Mouse (Mus musculus): ENCODE measurements at regions not wholly inside any gene's neighbourhood (a gene's known extent, or its start where the extent isn't known, plus 50 kb on each side); places are given as distances from the start of the nearest gene placed in this dataset.

GRCm38 (mm10) chr7:69810873-69811272 is 555.7 kb downstream of the Nr2f2 start:
- Histone ChIP-seq H3K4me3 (ENCODE audit: low read depth, low read length) (no peak overlapping the region), H3K4me1 (ENCODE audit: control insufficient read depth, low read depth, low read length) (no peaks in the 10 kb centered on the region), H3K27ac (ENCODE audit: low read length) (no peak overlapping the region), H3K9ac (ENCODE audit: low read depth, low read length) (no peak overlapping the region), H3K9me3 (replicated peaks; ENCODE audit: control insufficient read depth, low read length) (no peaks in the 10 kb centered on the region), H3K4me2 (ENCODE audit: low read depth, low read length) (no peak overlapping the region), H3K36me3 (ENCODE audit: control insufficient read depth, insufficient read depth) (no peaks in the 10 kb centered on the region), H3K27me3 (ENCODE audit: control insufficient read depth, insufficient read depth, low read depth, low read length) (no peaks in the 10 kb centered on the region)
- no peak for ATAC-seq (ENCODE audit: low read depth)
- whole genome bisulfite sequencing (ENCODE audit: insufficient replicate concordance) = 18% methylated on average over 5 of the region's 5 CpGs

DNA sequence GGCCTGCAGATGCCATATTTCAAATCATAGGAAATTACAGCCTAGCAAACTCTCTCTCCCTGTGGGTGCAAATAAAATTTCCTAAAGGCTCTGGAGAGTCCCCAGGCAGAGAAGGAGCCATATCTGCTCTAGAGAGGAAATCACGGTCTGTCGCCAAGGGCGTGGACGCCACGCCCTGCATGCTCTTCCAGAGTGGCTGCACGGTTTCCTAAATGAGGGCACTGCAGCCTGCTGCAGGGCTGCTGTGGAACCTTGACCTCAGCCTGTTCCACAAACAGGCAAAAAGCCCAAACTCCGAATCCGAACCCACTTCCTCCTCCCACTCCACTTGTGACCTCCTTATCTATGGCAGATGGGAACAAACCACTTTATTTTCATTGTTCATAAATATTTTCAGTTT is 559.3 kb downstream of the Nr2f2 start:
- no peak overlapping the region for H3K9ac ChIP-seq (ENCODE audit: low read depth, low read length)
- H3K4me3 ChIP-seq (ENCODE audit: low read depth, low read length) = no peak overlapping the region
- H3K36me3 ChIP-seq (ENCODE audit: control insufficient read depth, insufficient read depth) = no peaks in the 10 kb centered on the region
- H3K27ac ChIP-seq (ENCODE audit: low read length) = no peak overlapping the region
- H3K4me2 ChIP-seq (ENCODE audit: low read depth, low read length) = no peak overlapping the region
- ATAC-seq (ENCODE audit: low read depth) = no peak
- H3K27me3 ChIP-seq (ENCODE audit: control insufficient read depth, insufficient read depth, low read depth, low read length) = no peaks in the 10 kb centered on the region
- no peaks in the 10 kb centered on the region for H3K4me1 ChIP-seq (ENCODE audit: control insufficient read depth, low read depth, low read length)
- H3K9me3 ChIP-seq (replicated peaks; ENCODE audit: control insufficient read depth, low read length) = no peaks in the 10 kb centered on the region
- WGBS (ENCODE audit: insufficient replicate concordance) = 39% methylated on average over 8 of the region's 8 CpGs

DNA sequence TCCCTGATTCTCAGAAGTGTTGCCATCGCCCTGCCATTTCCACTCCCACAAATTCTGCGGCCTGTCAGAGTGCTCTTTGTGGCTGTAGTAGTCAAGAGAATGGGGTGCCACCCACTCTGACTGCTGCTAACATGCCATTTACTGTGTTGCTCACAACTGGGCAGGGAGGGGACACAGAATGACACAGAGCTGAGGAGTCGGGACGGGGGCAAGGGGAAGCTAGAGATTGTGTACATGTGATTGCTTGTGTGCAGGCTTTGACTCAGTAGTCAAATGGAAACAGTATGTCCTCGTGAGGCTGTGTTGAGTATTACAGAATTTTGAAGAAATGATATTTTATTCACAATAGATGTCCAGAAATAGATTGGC is 595.6 kb downstream of the Nr2f2 start:
- Histone ChIP-seq H3K27me3 (ENCODE audit: control insufficient read depth, insufficient read depth, low read depth, low read length) (no peaks in the 10 kb centered on the region), H3K9me3 (replicated peaks; ENCODE audit: control insufficient read depth, low read length) (no peaks in the 10 kb centered on the region; the same call in 1 of the 2 replicates), H3K4me1 (ENCODE audit: control insufficient read depth, low read depth, low read length) (no peaks in the 10 kb centered on the region), H3K27ac (ENCODE audit: low read length) (no peak overlapping the region), H3K4me2 (ENCODE audit: low read depth, low read length) (no peak overlapping the region), H3K4me3 (ENCODE audit: low read depth, low read length) (no peak overlapping the region), H3K36me3 (ENCODE audit: control insufficient read depth, insufficient read depth) (no peaks in the 10 kb centered on the region), H3K9ac (ENCODE audit: low read depth, low read length) (no peak overlapping the region)
- no peak for ATAC-seq (ENCODE audit: low read depth)
- 53% methylated on average over 5 of the region's 5 CpGs for WGBS (ENCODE audit: insufficient replicate concordance)

GRCm38 (mm10) chr7:69770313-69770979 is 596.1 kb downstream of the Nr2f2 start:
- H3K4me1 ChIP-seq (ENCODE audit: control insufficient read depth, low read depth, low read length) = no peaks in the 10 kb centered on the region
- 60% methylated on average over 22 of the region's 22 CpGs for WGBS (ENCODE audit: insufficient replicate concordance)
- no peak overlapping the region for H3K4me2 ChIP-seq (ENCODE audit: low read depth, low read length)
- H3K9ac ChIP-seq (ENCODE audit: low read depth, low read length) = no peak overlapping the region
- no peaks in the 10 kb centered on the region for H3K27me3 ChIP-seq (ENCODE audit: control insufficient read depth, insufficient read depth, low read depth, low read length)
- no peaks in the 10 kb centered on the region; the same call in 1 of the 2 replicates for H3K9me3 ChIP-seq (replicated peaks; ENCODE audit: control insufficient read depth, low read length)
- no peak for ATAC-seq (ENCODE audit: low read depth)
- no peaks in the 10 kb centered on the region for H3K36me3 ChIP-seq (ENCODE audit: control insufficient read depth, insufficient read depth)
- H3K27ac ChIP-seq (ENCODE audit: low read length) = no peak overlapping the region
- H3K4me3 ChIP-seq (ENCODE audit: low read depth, low read length) = no peak overlapping the region

- H3K36me3 ChIP-seq (ENCODE audit: control insufficient read depth, insufficient read depth) = no peaks in the 10 kb centered on the region
- 53% methylated on average over 4 of the region's 4 CpGs for WGBS (ENCODE audit: insufficient replicate concordance)
- H3K9ac ChIP-seq (ENCODE audit: low read depth, low read length) = no peak overlapping the region
- no peak overlapping the region for H3K4me3 ChIP-seq (ENCODE audit: low read depth, low read length)
- no peaks in the 10 kb centered on the region; the same call in 1 of the 2 replicates for H3K9me3 ChIP-seq (replicated peaks; ENCODE audit: control insufficient read depth, low read length)
- H3K27ac ChIP-seq (ENCODE audit: low read length) = no peak overlapping the region
- ATAC-seq (ENCODE audit: low read depth) = no peak
- no peaks in the 10 kb centered on the region for H3K27me3 ChIP-seq (ENCODE audit: control insufficient read depth, insufficient read depth, low read depth, low read length)
- no peak overlapping the region for H3K4me2 ChIP-seq (ENCODE audit: low read depth, low read length)
- H3K4me1 ChIP-seq (ENCODE audit: control insufficient read depth, low read depth, low read length) = no peaks in the 10 kb centered on the region
Observed at GRCm38 (mm10) chr7:69766451-69766850, 600.1 kb downstream of the Nr2f2 start.

DNA sequence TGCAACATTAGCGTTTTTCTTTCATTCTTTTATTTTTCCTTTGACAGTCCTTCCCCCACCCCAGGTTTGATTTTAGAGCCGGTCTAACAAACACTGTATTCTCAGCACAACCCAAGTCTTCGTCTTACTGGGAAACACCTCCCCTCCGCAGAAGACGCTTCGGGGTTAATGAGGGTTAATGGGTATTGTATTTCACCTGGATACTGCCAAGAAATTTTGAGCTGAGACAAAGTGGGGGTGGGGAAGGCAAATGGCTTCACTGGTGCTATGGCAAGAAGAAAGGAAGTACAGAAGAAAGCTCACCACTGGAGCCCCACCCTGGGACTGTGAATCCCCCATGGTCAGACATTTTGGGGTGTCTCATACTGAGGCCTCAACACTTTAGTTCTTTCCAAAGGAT is 626.0 kb downstream of the Nr2f2 start:
- Histone ChIP-seq H3K4me2 (ENCODE audit: low read depth, low read length) (no peak overlapping the region), H3K36me3 (ENCODE audit: control insufficient read depth, insufficient read depth) (no peaks in the 10 kb centered on the region), H3K4me3 (ENCODE audit: low read depth, low read length) (no peak overlapping the region), H3K9ac (ENCODE audit: low read depth, low read length) (no peak overlapping the region), H3K4me1 (ENCODE audit: control insufficient read depth, low read depth, low read length) (no peaks in the 10 kb centered on the region), H3K27ac (ENCODE audit: low read length) (no peak overlapping the region), H3K27me3 (ENCODE audit: control insufficient read depth, insufficient read depth, low read depth, low read length) (no peaks in the 10 kb centered on the region), H3K9me3 (replicated peaks; ENCODE audit: control insufficient read depth, low read length) (no peaks in the 10 kb centered on the region)
- ATAC-seq (ENCODE audit: low read depth) = no peak
- WGBS (ENCODE audit: insufficient replicate concordance) = 63% methylated on average over 6 of the region's 6 CpGs

DNA sequence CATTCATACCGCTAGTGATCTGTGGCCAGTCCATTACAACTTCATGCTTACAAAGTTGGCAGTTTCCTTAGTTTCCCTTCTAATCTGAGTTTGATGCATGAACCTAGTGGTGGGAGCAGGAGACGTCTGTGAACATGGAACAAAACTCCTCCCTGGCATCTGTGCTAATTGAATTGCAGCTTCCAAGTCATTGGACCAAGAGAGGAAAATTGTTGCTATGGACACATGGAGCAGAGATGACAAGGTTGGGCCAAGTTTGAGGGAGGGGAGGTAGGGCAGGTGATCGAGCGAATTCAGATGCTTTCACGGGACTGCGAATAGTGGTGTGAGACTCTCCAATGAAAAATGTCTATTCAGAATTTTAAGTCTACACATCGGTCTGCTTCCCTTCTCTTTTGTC is 627.5 kb downstream of the Nr2f2 start:
- no peak for ATAC-seq (ENCODE audit: low read depth)
- Histone ChIP-seq H3K4me3 (ENCODE audit: low read depth, low read length) (no peak overlapping the region), H3K4me1 (ENCODE audit: control insufficient read depth, low read depth, low read length) (no peaks in the 10 kb centered on the region), H3K27ac (ENCODE audit: low read length) (no peak overlapping the region), H3K9me3 (replicated peaks; ENCODE audit: control insufficient read depth, low read length) (no peaks in the 10 kb centered on the region), H3K27me3 (ENCODE audit: control insufficient read depth, insufficient read depth, low read depth, low read length) (no peaks in the 10 kb centered on the region), H3K4me2 (ENCODE audit: low read depth, low read length) (no peak overlapping the region), H3K9ac (ENCODE audit: low read depth, low read length) (no peak overlapping the region), H3K36me3 (ENCODE audit: control insufficient read depth, insufficient read depth) (no peaks in the 10 kb centered on the region)
- 76% methylated on average over 7 of the region's 7 CpGs for WGBS (ENCODE audit: insufficient replicate concordance)

DNA sequence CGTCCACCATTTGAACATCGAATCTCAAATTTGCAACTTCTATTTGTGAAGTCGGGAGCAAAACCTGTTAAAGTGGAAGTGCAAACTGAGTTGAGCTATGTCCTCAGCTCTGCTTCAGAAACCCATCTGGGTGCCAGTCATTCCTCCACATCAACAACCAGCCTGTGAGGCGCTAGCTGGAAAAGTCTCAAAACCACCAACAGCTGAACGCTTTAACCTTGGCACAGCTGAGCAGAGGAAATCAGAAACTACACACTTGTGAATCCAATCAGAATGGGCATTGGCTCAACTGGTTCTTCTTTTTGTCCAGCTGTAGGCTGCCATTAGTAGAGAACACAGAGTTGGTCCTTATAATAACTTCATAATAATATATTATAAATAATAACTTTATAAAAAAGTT is 651.5 kb downstream of the Nr2f2 start:
- 62% methylated on average over 5 of the region's 5 CpGs for WGBS (ENCODE audit: insufficient replicate concordance)
- Histone ChIP-seq H3K4me3 (ENCODE audit: low read depth, low read length) (no peak overlapping the region), H3K27ac (ENCODE audit: low read length) (no peak overlapping the region), H3K36me3 (ENCODE audit: control insufficient read depth, insufficient read depth) (no peaks in the 10 kb centered on the region), H3K9ac (ENCODE audit: low read depth, low read length) (no peak overlapping the region), H3K4me1 (ENCODE audit: control insufficient read depth, low read depth, low read length) (no peaks in the 10 kb centered on the region), H3K4me2 (ENCODE audit: low read depth, low read length) (no peak overlapping the region), H3K27me3 (ENCODE audit: control insufficient read depth, insufficient read depth, low read depth, low read length) (no peaks in the 10 kb centered on the region), H3K9me3 (replicated peaks; ENCODE audit: control insufficient read depth, low read length) (no peaks in the 10 kb centered on the region)
- ATAC-seq (ENCODE audit: low read depth) = no peak

- Histone ChIP-seq H3K36me3 (ENCODE audit: control insufficient read depth, insufficient read depth) (no peaks in the 10 kb centered on the region), H3K4me1 (ENCODE audit: control insufficient read depth, low read depth, low read length) (no peaks in the 10 kb centered on the region), H3K4me2 (ENCODE audit: low read depth, low read length) (no peak overlapping the region), H3K9me3 (replicated peaks; ENCODE audit: control insufficient read depth, low read length) (no peaks in the 10 kb centered on the region), H3K27ac (ENCODE audit: low read length) (no peak overlapping the region), H3K27me3 (ENCODE audit: control insufficient read depth, insufficient read depth, low read depth, low read length) (no peaks in the 10 kb centered on the region), H3K4me3 (ENCODE audit: low read depth, low read length) (no peak overlapping the region), H3K9ac (ENCODE audit: low read depth, low read length) (no peak overlapping the region)
- ATAC-seq (ENCODE audit: low read depth) = no peak
- 48% methylated on average over 1 of the region's 1 CpGs for WGBS (ENCODE audit: insufficient replicate concordance)
Observed at GRCm38 (mm10) chr7:69670211-69670610, 696.3 kb downstream of the Nr2f2 start.
